Mouse (Mus musculus) stomach, postnatal 0 days (tissue): ENCODE measurements at regions not wholly inside any gene's neighbourhood (a gene's known extent, or its start where the extent isn't known, plus 50 kb on each side); places are given as distances from the start of the nearest gene placed in this dataset.
A peak's percentile ranks its signal among the peaks of the same experiment; 100 is the strongest.

Source experiments
- ATAC-seq: fragments of 200-750 bp; cut with Nextera tagmentation; 2 replicates; pipeline ENCODE4 v1.8.0; 2017; ENCODE audit not compliant: low FRiP score, low TSS enrichment
- DNase-seq: peaks from one replicate; pipeline ENCODE4 v3.0.0-alpha.2; 2016; ENCODE audit warnings: low spot score
- H3K27ac ChIP-seq: fragments of 300-500 bp; sonication (generic); replicated peaks from 2 replicates; pipeline ENCODE4 v1.5.1; 2014; ENCODE audit warnings: mild to moderate bottlenecking, control low read depth
- H3K27me3 ChIP-seq: fragments of 300-500 bp; sonication (generic); 2 replicates; pipeline ENCODE4 v1.6.1; 2014; ENCODE audit warnings: low read length; ENCODE audit not compliant: control insufficient read depth, insufficient read depth
- H3K36me3 ChIP-seq: fragments of 300-500 bp; sonication (generic); 2 replicates; pipeline ENCODE4 v1.6.1; 2014; ENCODE audit warnings: low read length, mixed read lengths; ENCODE audit not compliant: control insufficient read depth, insufficient read depth
- H3K4me1 ChIP-seq: fragments of 300-500 bp; sonication (generic); replicated peaks from 2 replicates; pipeline ENCODE4 v1.6.1; 2014; ENCODE audit warnings: antibody characterized with exemption; ENCODE audit not compliant: control insufficient read depth, insufficient read depth
- H3K4me2 ChIP-seq: fragments of 300-500 bp; sonication (generic); replicated peaks from 2 replicates; pipeline ENCODE4 v1.6.1; 2014; ENCODE audit warnings: low read depth, mild to moderate bottlenecking, control low read depth, moderate library complexity
- H3K4me3 ChIP-seq: fragments of 300-500 bp; sonication (generic); 2 replicates; pipeline ENCODE4 v1.5.1; 2014; ENCODE audit warnings: low read depth, low read length, control low read depth
- H3K9ac ChIP-seq: fragments of 300-500 bp; sonication (generic); 2 replicates; pipeline ENCODE4 v1.6.1; 2014; ENCODE audit warnings: mild to moderate bottlenecking, low read length, control low read depth, mixed read lengths
- H3K9me3 ChIP-seq: fragments of 300-500 bp; sonication (generic); 2 replicates; pipeline ENCODE4 v1.6.1; 2016; ENCODE audit warnings: low read length; ENCODE audit not compliant: control insufficient read depth
- CTCF ChIP-seq: IDR thresholded peaks from 2 replicates; pipeline ENCODE4 v1.5.1; 2016; ENCODE audit warnings: antibody characterized with exemption, low read depth, mild to moderate bottlenecking, moderate library complexity
- EP300 ChIP-seq: optimal IDR thresholded peaks from 2 replicates; pipeline ENCODE3; 2016; ENCODE audit warnings: antibody characterized with exemption
- WGBS: fragments of 180-500 bp; shearing (Covaris S2); extraction: QIAGEN DNeasy Blood & Tissue Kit; methylation state at CpG from one replicate; pipeline ENCODE4 v1.1.7; 2014; 5-methylcytosine and 5-hydroxymethylcytosine counted together

DNA sequence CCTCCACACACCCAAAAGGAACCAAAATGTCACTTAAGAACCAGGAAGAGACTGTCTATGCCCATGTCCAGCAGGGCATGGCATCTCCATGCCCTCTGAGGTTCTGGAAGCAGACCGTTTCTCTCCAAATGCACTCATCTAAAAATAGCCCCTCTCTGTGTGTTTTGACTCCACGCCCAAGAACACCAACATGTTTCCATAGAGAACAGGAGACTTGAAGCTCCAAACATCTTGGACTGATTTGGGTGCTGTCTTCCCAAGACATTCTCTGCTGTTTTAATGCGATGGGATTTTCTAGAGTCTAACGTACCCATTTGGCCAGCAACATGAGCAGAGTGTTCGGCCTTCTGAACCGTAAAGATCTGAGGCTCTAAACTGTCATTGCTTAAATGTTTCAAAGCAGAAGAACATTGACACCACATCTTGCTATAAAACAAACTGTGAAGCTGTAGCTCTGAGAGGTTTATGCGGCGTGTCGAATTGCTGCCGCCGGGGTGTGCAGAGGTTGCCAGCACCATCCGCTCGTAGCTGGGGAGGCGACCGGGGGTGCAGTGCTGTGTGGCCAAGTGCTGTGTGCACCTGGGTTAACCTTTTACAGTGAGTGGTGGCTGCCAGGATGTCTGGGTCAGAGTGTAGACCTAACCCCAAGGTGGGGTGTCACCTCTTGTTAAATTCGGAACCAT, 78.8 kb upstream of the Actrt2 start:
- H3K4me1 ChIP-seq: no peaks in the 10 kb centered on the region
- H3K4me2 ChIP-seq: no peak overlapping the region
- no peak overlapping the region for H3K4me3 ChIP-seq
- no peaks in the 10 kb centered on the region for H3K27me3 ChIP-seq
- no peaks in the 10 kb centered on the region for H3K36me3 ChIP-seq
- ATAC-seq: no peak
- no peak for DNase-seq
- TF ChIP-seq EP300 (no peak), CTCF (no peak)
- H3K9ac ChIP-seq: no peak overlapping the region
- H3K9me3 ChIP-seq: no peaks in the 10 kb centered on the region
- 80% methylated on average over 16 of the region's 16 CpGs for WGBS
- H3K27ac ChIP-seq: no peak overlapping the region

GRCm38 (mm10) chr4:154747006-154747343, 79.3 kb upstream of the Actrt2 start:
- 79% methylated on average over 4 of the region's 4 CpGs for WGBS
- H3K9ac ChIP-seq: no peak overlapping the region
- ATAC-seq: no peak
- TF ChIP-seq CTCF (no peak), EP300 (no peak)
- H3K27ac ChIP-seq: no peak overlapping the region
- no peaks in the 10 kb centered on the region for H3K27me3 ChIP-seq
- H3K36me3 ChIP-seq: no peaks in the 10 kb centered on the region
- no peak for DNase-seq
- no peaks in the 10 kb centered on the region for H3K4me1 ChIP-seq
- no peaks in the 10 kb centered on the region for H3K9me3 ChIP-seq
- H3K4me3 ChIP-seq: no peak overlapping the region
- no peak overlapping the region for H3K4me2 ChIP-seq

DNA sequence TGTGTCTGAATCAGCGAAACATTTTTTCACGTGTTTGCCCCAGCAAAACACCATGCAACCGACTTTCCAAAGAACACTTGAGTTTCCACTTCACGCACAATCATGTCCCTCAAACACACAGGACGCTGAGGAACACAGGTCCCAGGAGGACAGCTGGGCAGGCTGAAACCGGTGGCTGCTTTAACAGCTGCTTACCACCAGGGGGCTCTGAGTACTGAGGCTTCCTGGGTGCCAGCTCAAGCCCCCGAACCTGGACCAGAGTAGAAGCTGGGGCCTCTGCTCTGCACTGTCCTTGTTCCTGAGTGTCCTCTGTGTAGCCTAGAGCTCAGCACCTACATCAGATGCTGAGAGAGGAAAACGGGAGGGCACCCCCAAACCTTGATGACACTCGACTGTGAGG, 81.5 kb upstream of the Actrt2 start:
- no peak overlapping the region for H3K27ac ChIP-seq
- H3K27me3 ChIP-seq: no peaks in the 10 kb centered on the region
- H3K36me3 ChIP-seq: no peaks in the 10 kb centered on the region
- WGBS: 34% methylated on average over 9 of the region's 9 CpGs
- TF ChIP-seq CTCF: peak; percentile 82
- TF ChIP-seq EP300: no peak
- no peaks in the 10 kb centered on the region for H3K9me3 ChIP-seq
- DNase-seq: peak; percentile 44
- no peak overlapping the region for H3K9ac ChIP-seq
- no peak overlapping the region for H3K4me2 ChIP-seq
- ATAC-seq: no peak
- H3K4me1 ChIP-seq: no peaks in the 10 kb centered on the region
- H3K4me3 ChIP-seq: no peak overlapping the region

DNA sequence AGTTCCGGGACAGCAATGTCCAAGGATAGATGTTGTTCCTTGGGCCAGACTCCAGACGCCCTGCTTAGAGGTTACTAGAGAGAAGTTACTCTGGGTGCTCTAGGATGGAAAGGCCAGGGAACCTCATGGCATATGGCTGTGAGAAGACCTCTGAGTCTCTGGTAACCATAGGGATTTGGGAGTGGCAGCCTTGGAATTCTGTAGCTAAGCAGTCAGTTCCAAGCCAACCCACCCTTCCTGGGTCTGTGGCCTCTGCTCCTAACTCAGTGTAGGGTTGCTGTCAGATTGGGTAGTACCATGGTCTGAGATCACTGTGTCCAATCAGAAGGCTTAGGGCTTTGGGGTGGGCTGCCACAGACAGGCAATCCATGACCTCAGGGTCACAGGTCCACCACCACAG, 82.3 kb upstream of the Actrt2 start:
- H3K36me3 ChIP-seq: no peaks in the 10 kb centered on the region
- H3K9me3 ChIP-seq: no peaks in the 10 kb centered on the region
- H3K4me3 ChIP-seq: no peak overlapping the region
- 88% methylated on average over 2 of the region's 2 CpGs for WGBS
- 0 out of 2 replicates have a peak, but pooled peaks have one; percentile 17 for ATAC-seq
- no peak overlapping the region for H3K27ac ChIP-seq
- H3K4me1 ChIP-seq: no peaks in the 10 kb centered on the region
- H3K27me3 ChIP-seq: no peaks in the 10 kb centered on the region
- TF ChIP-seq EP300: no peak
- TF ChIP-seq CTCF: no peak
- no peak for DNase-seq
- no peak overlapping the region for H3K4me2 ChIP-seq
- H3K9ac ChIP-seq: no peak overlapping the region

DNA sequence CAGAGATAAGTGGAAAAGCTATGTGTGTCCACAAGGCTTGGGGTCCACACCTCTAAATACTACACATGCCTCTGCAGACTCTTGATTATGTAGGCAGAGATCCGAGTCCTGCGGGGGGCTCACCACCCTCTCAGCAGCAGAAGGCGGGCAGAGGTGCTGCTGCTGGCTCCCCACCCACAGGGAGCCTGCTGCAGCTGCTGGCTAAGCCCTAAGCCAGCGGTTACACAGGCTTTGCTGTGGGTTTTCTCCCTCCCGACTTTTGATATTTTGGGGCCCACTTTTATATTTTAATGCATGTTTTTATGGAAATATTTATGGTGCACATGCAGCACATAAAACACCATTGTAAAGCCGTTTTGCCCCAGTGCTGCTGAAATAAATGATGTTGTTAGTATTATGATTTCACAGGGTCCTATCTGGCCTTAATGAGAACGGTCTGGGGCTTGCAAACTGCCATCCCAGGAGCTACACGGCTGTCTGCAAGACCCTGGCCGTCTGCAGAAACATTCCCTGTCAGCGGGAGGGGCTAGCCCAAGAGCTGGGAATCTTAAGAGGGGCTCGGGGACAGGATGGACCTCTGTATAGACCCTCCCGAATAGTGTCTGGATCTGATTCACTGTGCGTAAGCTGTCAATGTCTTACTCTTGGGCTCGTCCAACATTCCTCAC, 82.9 kb upstream of the Actrt2 start:
- Histone ChIP-seq H3K27ac (no peak overlapping the region), H3K36me3 (no peaks in the 10 kb centered on the region), H3K4me2 (no peak overlapping the region), H3K4me3 (no peak overlapping the region), H3K9me3 (no peaks in the 10 kb centered on the region), H3K27me3 (no peaks in the 10 kb centered on the region), H3K9ac (no peak overlapping the region), H3K4me1 (no peaks in the 10 kb centered on the region)
- no peak for TF ChIP-seq CTCF
- no peak for TF ChIP-seq EP300
- DNase-seq: no peak
- 60% methylated on average over 14 of the region's 14 CpGs for WGBS
- ATAC-seq: no peak

DNA sequence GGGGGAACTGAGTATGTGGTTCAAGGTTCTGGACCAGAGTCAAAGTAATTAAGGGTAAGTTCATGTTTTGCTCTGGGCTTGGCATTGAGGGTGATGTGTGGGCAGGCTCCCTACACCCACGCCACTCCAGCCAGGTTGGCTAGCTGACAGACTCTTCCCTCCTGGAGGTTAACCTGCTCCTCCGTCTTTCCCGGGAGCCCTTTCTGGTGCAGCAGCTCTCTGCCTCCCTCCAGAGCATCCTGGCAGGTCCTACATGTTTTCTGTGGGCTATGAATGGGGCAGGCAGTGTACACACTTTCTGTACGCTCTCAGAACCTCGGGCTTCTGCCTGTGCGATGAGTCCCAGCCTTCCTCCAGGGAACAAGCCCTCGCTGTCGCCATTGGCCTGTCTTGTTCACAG, 82.8 kb upstream of the Ttc34 start:
- Histone ChIP-seq H3K9me3 (no peaks in the 10 kb centered on the region), H3K27ac (no peak overlapping the region), H3K4me1 (no peaks in the 10 kb centered on the region), H3K4me2 (no peak overlapping the region), H3K36me3 (no peaks in the 10 kb centered on the region), H3K9ac (no peak overlapping the region), H3K4me3 (no peak overlapping the region), H3K27me3 (no peaks in the 10 kb centered on the region)
- DNase-seq (peak; percentile 45), ATAC-seq (no peak)
- 52% methylated on average over 8 of the region's 8 CpGs for WGBS
- peak; percentile 61 for TF ChIP-seq CTCF
- no peak for TF ChIP-seq EP300
